Mouse (Mus musculus) small intestine, adult 2 months (tissue): ENCODE measurements around the gene 6430550D23Rik. TPM values are rescaled to one million over a fixed set of nuclear protein-coding genes. Genes with fewer than 3 reads are reported as not detected.

Experiments
- H3K27ac ChIP-seq: fragments of 200-500 bp; 2 replicates; pipeline ENCODE4 v1.5.1; 2012; ENCODE audit warnings: low read depth, low read length, control low read depth, inconsistent platforms; ENCODE audit not compliant: insufficient read depth
- H3K27me3 ChIP-seq: fragments of 200-500 bp; 2 replicates; pipeline ENCODE4 v1.6.1; 2012; ENCODE audit warnings: mild to moderate bottlenecking, moderate library complexity, low read length, inconsistent platforms; ENCODE audit not compliant: control insufficient read depth, insufficient read depth
- H3K36me3 ChIP-seq: fragments of 200-500 bp; 2 replicates; pipeline ENCODE4 v1.6.1; 2012; ENCODE audit warnings: mild to moderate bottlenecking, low read length, control low read depth, inconsistent platforms; ENCODE audit not compliant: control insufficient read depth, insufficient read depth
- H3K4me1 ChIP-seq: fragments of 200-500 bp; 2 replicates; pipeline ENCODE4 v1.6.1; 2012; ENCODE audit warnings: low read length, inconsistent platforms, mixed read lengths; ENCODE audit not compliant: control insufficient read depth, insufficient read depth, insufficient read length
- H3K4me3 ChIP-seq: fragments of 200-500 bp; 2 replicates; pipeline ENCODE4 v1.5.1; 2012; ENCODE audit warnings: low read depth, mild to moderate bottlenecking, control low read depth, inconsistent platforms, low read length, moderate library complexity
- CTCF ChIP-seq: fragments of 200-500 bp; IDR thresholded peaks from 2 replicates; pipeline ENCODE4 v1.5.1; 2012; ENCODE audit warnings: low read depth, mild to moderate bottlenecking, control low read depth, inconsistent platforms, low read length, moderate library complexity, mixed read lengths; ENCODE audit not compliant: insufficient replicate concordance, insufficient read length; ENCODE audit errors: extremely low read depth
- POLR2A ChIP-seq: fragments of 200-500 bp; IDR thresholded peaks from 2 replicates; pipeline ENCODE4 v1.6.1; 2012; ENCODE audit warnings: low read depth, mild to moderate bottlenecking, control low read depth, inconsistent platforms, low read length, moderate library complexity
- WGBS: fragments of 180-500 bp; shearing (Covaris S2); methylation state at CpG from one replicate; pipeline ENCODE4 v1.1.7; 2018; 5-methylcytosine and 5-hydroxymethylcytosine counted together
- polyA plus RNA-seq: library from polyadenylated mRNA; depleted of rRNA; stranded (reverse); fragments of >200 nt; gene quantifications from 2 replicates; pipeline ENCODE4 v1.2.3, GENCODE M21; 2012

Gene 6430550D23Rik
- polyA plus RNA-seq, 1 experiment = 0.87 TPM

GRCm38 (mm10) chr2:155945124-155945523 lies 62.7 kb downstream of the 6430550D23Rik start, which contains the start of gene Gdf5:
Gdf5 (minus strand) TSS chr2:155945367.
- Histone ChIP-seq H3K27ac (no peak within 1 kb of the TSS), H3K4me1 (peaks cover 7% of the 10 kb centered on the region; the same call in 1 of the 2 replicates), H3K4me3 (no peak within 1 kb of the TSS), H3K27me3 (no peaks in the 10 kb centered on the region), H3K36me3 (no peaks in the 10 kb centered on the region)
- TF ChIP-seq POLR2A (no peak), CTCF (no peak)
- WGBS = 80% methylated on average over 13 of the region's 13 CpGs

- no peak overlapping the region for H3K27ac ChIP-seq
- no peaks in the 10 kb centered on the region for H3K27me3 ChIP-seq
- TF ChIP-seq CTCF (no peak), POLR2A (no peak)
- no peaks in the 10 kb centered on the region for H3K36me3 ChIP-seq
- 90% methylated on average over 4 of the region's 4 CpGs for WGBS
- no peak overlapping the region for H3K4me3 ChIP-seq
- H3K4me1 ChIP-seq = peaks cover 8% of the 10 kb centered on the region; the same call in 1 of the 2 replicates
Measured at GRCm38 (mm10) chr2:155944685-155945084, 63.1 kb downstream of the 6430550D23Rik start.

- WGBS = 21% methylated on average over 8 of the region's 8 CpGs
- no peak for TF ChIP-seq POLR2A
- TF ChIP-seq CTCF = no peak
- Histone ChIP-seq H3K4me3 (no peak overlapping the region), H3K4me1 (peaks cover 8% of the 10 kb centered on the region; the same call in 1 of the 2 replicates), H3K27me3 (no peaks in the 10 kb centered on the region), H3K27ac (no peak overlapping the region), H3K36me3 (no peaks in the 10 kb centered on the region)
Measured at GRCm38 (mm10) chr2:155943463-155943862, 64.3 kb downstream of the 6430550D23Rik start.

DNA sequence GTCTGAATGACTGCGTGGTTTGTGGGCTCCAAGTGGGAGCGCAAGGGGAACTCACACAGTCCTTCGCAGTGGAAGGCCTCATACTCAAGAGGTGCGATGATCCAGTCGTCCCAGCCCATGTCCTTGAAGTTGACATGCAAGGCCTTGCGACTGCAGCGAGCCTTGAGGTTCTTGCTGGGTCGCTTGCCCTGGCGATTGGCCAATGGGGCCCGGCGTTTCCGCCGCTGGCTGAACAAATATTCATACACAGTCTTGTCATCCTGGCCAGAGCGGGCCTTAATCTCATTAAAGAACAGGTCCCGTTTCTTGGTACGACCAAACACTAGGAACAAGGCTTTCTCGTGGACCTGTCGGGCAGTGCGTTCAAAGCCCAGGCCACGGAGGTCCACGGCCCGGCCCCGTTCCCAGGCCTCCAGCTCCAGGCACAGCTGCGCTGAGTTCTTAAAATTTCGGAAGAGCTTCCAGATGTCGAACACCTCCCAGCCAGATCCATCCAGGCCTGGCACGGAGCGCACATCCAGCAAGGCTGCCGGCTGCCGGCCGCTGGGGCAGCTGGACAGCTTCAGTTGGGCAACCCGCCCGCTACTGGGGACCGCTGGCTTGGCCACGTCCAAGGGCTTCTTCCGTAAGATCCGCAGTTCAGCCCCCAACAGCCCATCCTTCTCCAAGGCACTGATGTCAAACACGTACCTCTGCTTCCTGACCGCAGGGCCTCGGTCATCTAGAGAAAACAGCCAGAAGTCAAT lies 65.9 kb downstream of the 6430550D23Rik start:
- no peaks in the 10 kb centered on the region for H3K27me3 ChIP-seq
- H3K4me3 ChIP-seq = no peak overlapping the region
- no peak for TF ChIP-seq POLR2A
- no peak for TF ChIP-seq CTCF
- no peaks in the 10 kb centered on the region for H3K36me3 ChIP-seq
- H3K4me1 ChIP-seq = peaks cover 8% of the 10 kb centered on the region; the same call in 1 of the 2 replicates
- no peak overlapping the region for H3K27ac ChIP-seq
- 86% methylated on average over 40 of the region's 40 CpGs for WGBS

DNA sequence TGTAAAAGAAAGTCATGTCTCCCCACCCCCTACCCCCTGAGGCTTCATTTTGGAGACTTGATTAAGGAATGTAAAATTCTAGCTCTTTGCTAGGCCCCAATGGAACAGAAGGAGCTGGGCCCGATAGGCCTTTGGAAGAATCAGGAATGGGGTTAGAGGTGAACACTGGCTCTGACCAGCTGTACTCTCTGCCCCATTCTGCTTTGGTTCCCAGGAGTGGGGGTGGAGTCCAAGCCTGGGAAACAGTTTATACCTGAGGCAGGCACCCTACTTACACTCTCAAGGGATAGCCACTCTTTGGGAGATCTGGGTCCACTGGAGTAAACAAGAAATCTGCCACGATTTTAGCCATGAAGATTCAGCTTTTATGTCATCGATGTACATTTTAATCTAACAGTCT lies 67.1 kb downstream of the 6430550D23Rik start, which contains the start of gene Gm15557:
TSS of gene Gm15557 (plus strand) at position 48 of the 400 bp plus-strand sequence.
- Histone ChIP-seq H3K4me1 (peaks cover 8% of the 10 kb centered on the region; the same call in 1 of the 2 replicates), H3K4me3 (no peak within 1 kb of the TSS), H3K36me3 (no peaks in the 10 kb centered on the region), H3K27ac (no peak within 1 kb of the TSS), H3K27me3 (no peaks in the 10 kb centered on the region)
- 87% methylated on average over 3 of the region's 3 CpGs for WGBS
- TF ChIP-seq POLR2A = no peak
- no peak for TF ChIP-seq CTCF

GRCm38 (mm10) chr2:155939897-155940529 lies 67.8 kb downstream of the 6430550D23Rik start:
- 24% methylated on average over 7 of the region's 7 CpGs for WGBS
- Histone ChIP-seq H3K36me3 (no peaks in the 10 kb centered on the region), H3K4me3 (no peak overlapping the region), H3K4me1 (peaks cover 8% of the 10 kb centered on the region; the same call in 1 of the 2 replicates), H3K27me3 (no peaks in the 10 kb centered on the region), H3K27ac (no peak overlapping the region)
- no peak for TF ChIP-seq CTCF
- no peak for TF ChIP-seq POLR2A
